Mouse (Mus musculus): Measurements from ENCODE around the gene Ptgr2.

- TF ChIP-seq CTCF (IDR thresholded peaks at IDR 0.05; ENCODE audit: low read depth) (no peak), EP300 (optimal IDR thresholded peaks at IDR 0.05) (no peak)
Measured at GRCm38 (mm10) chr12:84327111-84327512, 42.1 kb downstream of the Ptgr2 start.
